Mouse (Mus musculus) midbrain, embryonic 16.5 days (tissue): ENCODE data around the gene Set. TPM values are rescaled to one million over a fixed set of nuclear protein-coding genes. Genes with fewer than 3 reads are reported as not detected.

ENCODE experiments used
- ATAC-seq: fragments of 200-750 bp; cut with Nextera tagmentation; 2 replicates; pipeline ENCODE4 v1.8.0; 2017; ENCODE audit warnings: moderate TSS enrichment
- H3K27ac ChIP-seq: fragments of 300-500 bp; sonication (generic); 2 replicates; pipeline ENCODE4 v1.5.1; 2014; ENCODE audit warnings: mild to moderate bottlenecking, low read length, mixed read lengths
- H3K27me3 ChIP-seq: fragments of 300-500 bp; sonication (generic); 2 replicates; pipeline ENCODE4 v1.6.1; 2014; ENCODE audit warnings: low read depth, low read length, mixed read lengths; ENCODE audit not compliant: control insufficient read depth, insufficient read depth
- H3K36me3 ChIP-seq: fragments of 300-500 bp; sonication (generic); 2 replicates; pipeline ENCODE4 v1.6.1; 2014; ENCODE audit warnings: mild to moderate bottlenecking, low read length, moderate library complexity, mixed read lengths; ENCODE audit not compliant: control insufficient read depth, insufficient read depth
- H3K4me1 ChIP-seq: fragments of 300-500 bp; sonication (generic); 2 replicates; pipeline ENCODE4 v1.6.1; 2014; ENCODE audit warnings: mild to moderate bottlenecking, low read length, mixed read lengths; ENCODE audit not compliant: control insufficient read depth, insufficient read depth
- H3K4me2 ChIP-seq: fragments of 300-500 bp; sonication (generic); 2 replicates; pipeline ENCODE4 v1.6.1; 2014; ENCODE audit warnings: mild to moderate bottlenecking, low read length, mixed read lengths
- H3K4me3 ChIP-seq: fragments of 300-500 bp; sonication (generic); 2 replicates; pipeline ENCODE4 v1.5.1; 2014; ENCODE audit warnings: low read depth, mild to moderate bottlenecking, low read length, moderate library complexity, mixed read lengths
- H3K9ac ChIP-seq: fragments of 300-500 bp; sonication (generic); 2 replicates; pipeline ENCODE4 v1.6.1; 2014; ENCODE audit warnings: low read depth, low read length, mixed read lengths
- H3K9me3 ChIP-seq: fragments of 300-500 bp; sonication (generic); replicated peaks from 2 replicates; pipeline ENCODE4 v1.6.1; 2014; ENCODE audit warnings: mild to moderate bottlenecking, low read length, mixed read lengths; ENCODE audit not compliant: control insufficient read depth, poor library complexity, severe bottlenecking
- WGBS: fragments of 180-500 bp; shearing (Covaris S2); extraction: QIAGEN DNeasy Blood & Tissue Kit; methylation state at CpG from one replicate; pipeline ENCODE4 v1.1.7; 2014; 5-methylcytosine and 5-hydroxymethylcytosine counted together
- polyA plus RNA-seq: library from polyadenylated mRNA; unstranded; fragments of >200 nt; fragmentation: Nextera tagmentation; extraction: Ambion mirVana; gene quantifications from 2 replicates; pipeline ENCODE4 v1.2.1, GENCODE M21; 2015

Gene Set
- 314 and 357 TPM in 2 replicates for polyA plus RNA-seq

GRCm38 (mm10) chr2:30057223-30057904 is at the start of gene Set:
TSS of gene Set (plus strand) at chr2:30057378.
- WGBS: 44% methylated on average over 12 of the region's 12 CpGs
- H3K4me2 ChIP-seq: no peak within 1 kb of the TSS
- no peaks in the 10 kb centered on the region for H3K9me3 ChIP-seq
- no peak within 1 kb of the TSS for H3K4me3 ChIP-seq
- H3K36me3 ChIP-seq: no peaks in the 10 kb centered on the region
- no peak within 1 kb of the TSS for H3K27ac ChIP-seq
- no peak within 1 kb of the TSS for H3K9ac ChIP-seq
- peaks cover 5% of the 10 kb centered on the region; the same call in 1 of the 2 replicates for H3K27me3 ChIP-seq
- H3K4me1 ChIP-seq: peaks cover 8% of the 10 kb centered on the region
- ATAC-seq: 0 out of 2 replicates have a peak, but pooled peaks have one; percentile 45

- H3K36me3 ChIP-seq: peaks cover 82% of the 10 kb centered on the region
Observed at GRCm38 (mm10) chr2:30009101-30009500, 48.1 kb upstream of the Set start.

GRCm38 (mm10) chr2:30010840-30011281 is 46.3 kb upstream of the Set start:
- H3K36me3 ChIP-seq: peaks cover 84% of the 10 kb centered on the region
- no peaks in the 10 kb centered on the region for H3K9me3 ChIP-seq
- H3K9ac ChIP-seq: no peak overlapping the region
- ATAC-seq: no peak
- no peak overlapping the region for H3K4me3 ChIP-seq
- H3K27me3 ChIP-seq: no peaks in the 10 kb centered on the region
- no peaks in the 10 kb centered on the region for H3K4me1 ChIP-seq
- H3K27ac ChIP-seq: no peak overlapping the region
- 90% methylated on average over 8 of the region's 8 CpGs for WGBS
- H3K4me2 ChIP-seq: no peak overlapping the region

More at GRCm38 (mm10) chr2:30009101-30009500, 48.1 kb upstream of the Set start:
- Histone ChIP-seq H3K4me3 (no peak overlapping the region), H3K9me3 (no peaks in the 10 kb centered on the region), H3K9ac (no peak overlapping the region), H3K4me2 (no peak overlapping the region), H3K4me1 (no peaks in the 10 kb centered on the region), H3K27ac (no peak overlapping the region), H3K27me3 (no peaks in the 10 kb centered on the region)
- no peak for ATAC-seq
- WGBS: 79% methylated on average over 1 of the region's 1 CpGs

GRCm38 (mm10) chr2:30014326-30014966 is 42.7 kb upstream of the Set start:
- no peak overlapping the region for H3K4me2 ChIP-seq
- H3K36me3 ChIP-seq: peaks cover 82% of the 10 kb centered on the region
- H3K9ac ChIP-seq: no peak overlapping the region
- H3K9me3 ChIP-seq: no peaks in the 10 kb centered on the region
- H3K27me3 ChIP-seq: no peaks in the 10 kb centered on the region
- no peak overlapping the region for H3K27ac ChIP-seq
- no peak for ATAC-seq
- H3K4me3 ChIP-seq: no peak overlapping the region
- 91% methylated on average over 11 of the region's 11 CpGs for WGBS
- H3K4me1 ChIP-seq: no peaks in the 10 kb centered on the region

GRCm38 (mm10) chr2:30025454-30025853 is 31.7 kb upstream of the Set start:
- Histone ChIP-seq H3K9me3 (no peaks in the 10 kb centered on the region), H3K9ac (no peak overlapping the region), H3K27me3 (no peaks in the 10 kb centered on the region), H3K4me1 (no peaks in the 10 kb centered on the region), H3K36me3 (peaks cover 86% of the 10 kb centered on the region), H3K4me3 (no peak overlapping the region), H3K4me2 (no peak overlapping the region), H3K27ac (no peak overlapping the region)
- 89% methylated on average over 4 of the region's 4 CpGs for WGBS
- ATAC-seq: no peak

GRCm38 (mm10) chr2:30026997-30027396 is 30.2 kb upstream of the Set start:
- Histone ChIP-seq H3K4me3 (no peak overlapping the region), H3K4me1 (no peaks in the 10 kb centered on the region), H3K9ac (no peak overlapping the region), H3K27ac (no peak overlapping the region), H3K36me3 (peaks cover 84% of the 10 kb centered on the region), H3K4me2 (no peak overlapping the region), H3K27me3 (no peaks in the 10 kb centered on the region), H3K9me3 (no peaks in the 10 kb centered on the region)
- WGBS: 90% methylated on average over 5 of the region's 5 CpGs
- ATAC-seq: no peak

GRCm38 (mm10) chr2:30032244-30032846 is 24.8 kb upstream of the Set start:
- no peak overlapping the region for H3K9ac ChIP-seq
- H3K9me3 ChIP-seq: no peaks in the 10 kb centered on the region
- H3K27me3 ChIP-seq: no peaks in the 10 kb centered on the region
- H3K36me3 ChIP-seq: peaks cover 45% of the 10 kb centered on the region
- WGBS: 62% methylated on average over 11 of the region's 11 CpGs
- H3K4me3 ChIP-seq: no peak overlapping the region
- no peak overlapping the region for H3K27ac ChIP-seq
- H3K4me1 ChIP-seq: no peaks in the 10 kb centered on the region
- ATAC-seq: 0 out of 2 replicates have a peak, but pooled peaks have one; percentile 51
- no peak overlapping the region for H3K4me2 ChIP-seq

GRCm38 (mm10) chr2:30032957-30033356 is 24.2 kb upstream of the Set start:
- no peak for ATAC-seq
- no peaks in the 10 kb centered on the region for H3K4me1 ChIP-seq
- H3K4me3 ChIP-seq: no peak overlapping the region
- peaks cover 40% of the 10 kb centered on the region for H3K36me3 ChIP-seq
- H3K9ac ChIP-seq: no peak overlapping the region
- no peak overlapping the region for H3K27ac ChIP-seq
- H3K9me3 ChIP-seq: no peaks in the 10 kb centered on the region
- 67% methylated on average over 6 of the region's 6 CpGs for WGBS
- no peaks in the 10 kb centered on the region for H3K27me3 ChIP-seq
- no peak overlapping the region for H3K4me2 ChIP-seq

- H3K4me1 ChIP-seq: no peaks in the 10 kb centered on the region
- 87% methylated on average over 2 of the region's 2 CpGs for WGBS
- no peak overlapping the region for H3K4me2 ChIP-seq
- no peak overlapping the region for H3K27ac ChIP-seq
- no peaks in the 10 kb centered on the region for H3K27me3 ChIP-seq
- H3K36me3 ChIP-seq: peaks cover 4% of the 10 kb centered on the region; the same call in 1 of the 2 replicates
- ATAC-seq: no peak
- no peaks in the 10 kb centered on the region for H3K9me3 ChIP-seq
- no peak overlapping the region for H3K4me3 ChIP-seq
- H3K9ac ChIP-seq: no peak overlapping the region
Observed at GRCm38 (mm10) chr2:30037762-30038161, 19.4 kb upstream of the Set start.
